Mouse (Mus musculus): ENCODE data around the gene Chst4.

GRCm38 (mm10) chr8:109990224-109990623 is 49.3 kb downstream of the Chst4 start, which contains the start of gene Tat:
- TF ChIP-seq CTCF (IDR thresholded peaks at IDR 0.05; ENCODE audit: low read depth) = no peak
- no peak for TF ChIP-seq EP300 (IDR thresholded peaks at IDR 0.05; ENCODE audit: low read depth)
